Mouse (Mus musculus) retina, embryonic 14.5 days (tissue): ENCODE results near the gene Ddb1.

Experiments used
- DNase-seq: peaks from one replicate; pipeline ENCODE4 v3.0.0-alpha.2; 2015; ENCODE audit warnings: low spot score

The Ddb1 gene

GRCm38 (mm10) chr19:10591659-10592377 lies 13.3 kb upstream of the Ddb1 start:
- DNase-seq, result no peak

GRCm38 (mm10) chr19:10598188-10598587 lies 6.9 kb upstream of the Ddb1 start:
- DNase-seq, result peak; percentile 35

- no peak for DNase-seq
These were observed 5.5 kb upstream of the Ddb1 start for GRCm38 (mm10) chr19:10599648-10600047.

- peak; percentile 61 for DNase-seq
These were observed 2.8 kb upstream of the Ddb1 start for GRCm38 (mm10) chr19:10602247-10602769.

GRCm38 (mm10) chr19:10602787-10603186 lies 2.3 kb upstream of the Ddb1 start:
- DNase-seq, result peak; percentile 96

- no peak for DNase-seq
These were observed 1.2 kb upstream of the Ddb1 start for GRCm38 (mm10) chr19:10603660-10604523.

- DNase-seq, result peak; percentile 3
These were observed 593 bp upstream of the Ddb1 start for GRCm38 (mm10) chr19:10604534-10604933.

- no peak for DNase-seq
These were observed 935 bp downstream of the Ddb1 start for GRCm38 (mm10) chr19:10605901-10606622.

GRCm38 (mm10) chr19:10608573-10609240 lies 3.6 kb downstream of the Ddb1 start:
- no peak for DNase-seq

GRCm38 (mm10) chr19:10634106-10634871 lies 29.2 kb downstream of the Ddb1 start, which contains the start of gene Vwce:
TSS of gene Vwce (plus strand) at chr19:10634213.
- DNase-seq, result peak; percentile 74

- peak; percentile 59 for DNase-seq
These were observed 29.8 kb downstream of the Ddb1 start for GRCm38 (mm10) chr19:10634872-10635318.

GRCm38 (mm10) chr19:10637840-10638239 lies 32.7 kb downstream of the Ddb1 start:
- DNase-seq, result no peak

GRCm38 (mm10) chr19:10640080-10640479 lies 35.0 kb downstream of the Ddb1 start:
- DNase-seq, result no peak

- DNase-seq, result peak; percentile 22
These were observed 35.7 kb downstream of the Ddb1 start for GRCm38 (mm10) chr19:10640589-10641378.

GRCm38 (mm10) chr19:10645616-10646015 lies 40.5 kb downstream of the Ddb1 start:
- no peak for DNase-seq

GRCm38 (mm10) chr19:10648156-10648555 lies 43.0 kb downstream of the Ddb1 start:
- DNase-seq, result no peak

GRCm38 (mm10) chr19:10656058-10656457 lies 50.9 kb downstream of the Ddb1 start:
- no peak for DNase-seq

- DNase-seq, result no peak
These were observed 52.6 kb downstream of the Ddb1 start for GRCm38 (mm10) chr19:10657742-10658141.

- no peak for DNase-seq
These were observed 53.3 kb downstream of the Ddb1 start for GRCm38 (mm10) chr19:10658406-10658805.

- DNase-seq, result no peak
These were observed 56.2 kb downstream of the Ddb1 start for GRCm38 (mm10) chr19:10661373-10661772.
